Mouse (Mus musculus): ENCODE measurements around the gene Rbm12.

GRCm38 (mm10) chr2:156146272-156146989 is 34.7 kb upstream of the Rbm12 start:
- no peak for TF ChIP-seq CTCF (conservative IDR thresholded peaks at IDR 0.05; ENCODE audit: insufficient read depth, insufficient read length, low read depth, low read length)
- TF ChIP-seq POLR2A (IDR thresholded peaks at IDR 0.05; ENCODE audit: low read depth, low read length), result no peak
